Mouse (Mus musculus) right cerebral cortex, adult 18-20 months (tissue): ENCODE measurements around the gene Myo9b.
"Not testable (repeated sequence)": the region's sequence is repeated elsewhere in the genome, so short reads cannot be mapped to it uniquely, and the experiment has no call there.

Experiments
- DNase-seq: peaks from one replicate; pipeline ENCODE4 v3.0.0; 2022; ENCODE audit warnings: mixed read lengths

Gene Myo9b

GRCm38 (mm10) chr8:71297439-71297838 lies 24.9 kb downstream of the Myo9b start:
- DNase-seq = no peak

- no peak for DNase-seq
These were observed 27.2 kb downstream of the Myo9b start for GRCm38 (mm10) chr8:71299716-71300115.

- DNase-seq = no peak
These were observed 30.3 kb downstream of the Myo9b start for GRCm38 (mm10) chr8:71302788-71303187.

GRCm38 (mm10) chr8:71303632-71304031 lies 31.1 kb downstream of the Myo9b start:
- DNase-seq = no peak

GRCm38 (mm10) chr8:71305988-71306387 lies 33.5 kb downstream of the Myo9b start:
- DNase-seq = no peak

- no peak for DNase-seq
These were observed 34.9 kb downstream of the Myo9b start for GRCm38 (mm10) chr8:71307371-71307770.

GRCm38 (mm10) chr8:71307913-71308312 lies 35.4 kb downstream of the Myo9b start:
- DNase-seq = no peak

GRCm38 (mm10) chr8:71310446-71310845 lies 37.9 kb downstream of the Myo9b start:
- no peak for DNase-seq

GRCm38 (mm10) chr8:71312700-71313099 lies 40.2 kb downstream of the Myo9b start:
- no peak for DNase-seq

- DNase-seq = no peak
These were observed 41.4 kb downstream of the Myo9b start for GRCm38 (mm10) chr8:71313951-71314350.

GRCm38 (mm10) chr8:71315972-71316371 lies 43.5 kb downstream of the Myo9b start:
- DNase-seq = no peak

GRCm38 (mm10) chr8:71316486-71317031 lies 44.0 kb downstream of the Myo9b start:
- no peak for DNase-seq

- DNase-seq = not testable (repeated sequence)
These were observed 46.1 kb downstream of the Myo9b start for GRCm38 (mm10) chr8:71318610-71319009.

- DNase-seq = not testable (repeated sequence)
These were observed 47.2 kb downstream of the Myo9b start for GRCm38 (mm10) chr8:71319760-71320159.

- DNase-seq = no peak
These were observed 50.4 kb downstream of the Myo9b start for GRCm38 (mm10) chr8:71322939-71323338.

GRCm38 (mm10) chr8:71324848-71325247 lies 52.3 kb downstream of the Myo9b start:
- no peak for DNase-seq

GRCm38 (mm10) chr8:71337834-71338233 lies 65.3 kb downstream of the Myo9b start:
- not testable (repeated sequence) for DNase-seq

- no peak for DNase-seq
These were observed 68.1 kb downstream of the Myo9b start for GRCm38 (mm10) chr8:71340625-71341024.

- no peak for DNase-seq
These were observed 74.1 kb downstream of the Myo9b start for GRCm38 (mm10) chr8:71346581-71346980.

- DNase-seq = no peak
These were observed 78.6 kb downstream of the Myo9b start for GRCm38 (mm10) chr8:71351117-71351516.

GRCm38 (mm10) chr8:71351520-71351919 lies 79.0 kb downstream of the Myo9b start:
- no peak for DNase-seq

GRCm38 (mm10) chr8:71358026-71358425 lies 85.5 kb downstream of the Myo9b start:
- DNase-seq = no peak

- DNase-seq = peak; percentile 93
These were observed 94.4 kb downstream of the Myo9b start, which contains the start of gene Use1 for GRCm38 (mm10) chr8:71366771-71367528. TSS of gene Use1 (plus strand) at chr8:71366848.

- DNase-seq = no peak
These were observed 95.1 kb downstream of the Myo9b start for GRCm38 (mm10) chr8:71367529-71368176.
